ENCODE assay signal across 18 mouse cellular contexts in genomic region chr3:131017899-131018298, GRCm38 (mm10).
DNase-seq lines count a peak whose midpoint lies in the region; ATAC-seq lines count a peak whose summit lies in the region.
"Had no signal": no experiment of that assay in that cellular context is flagged by ENCODE, and none has a peak within 500 bp of the region (broad histone marks: within the 10 kb centered on the region; RNA-seq: fewer than 3 reads in every experiment).

No protein-coding gene starts in this region.

- no peak overlapping the region for H3K27ac ChIP-seq in liver, embryonic 15.5 days (replicated peaks)
- no peak overlapping the region for H3K27ac ChIP-seq in liver, embryonic 12.5 days
- no peak overlapping the region for H3K27ac ChIP-seq in liver, embryonic 16.5 days (ENCODE audit: low read length)
- H3K27ac ChIP-seq: forebrain, embryonic 13.5 days; limb, embryonic 13.5 days; neural tube, embryonic 15.5 days had no signal

- no peak overlapping the region for H3K4me2 ChIP-seq in liver, embryonic 15.5 days
- no peak overlapping the region for H3K4me2 ChIP-seq in liver, embryonic 12.5 days
- H3K4me2 ChIP-seq in liver, embryonic 16.5 days (ENCODE audit: low read depth, low read length) = no peak overlapping the region
- H3K4me2 ChIP-seq: forebrain, embryonic 13.5 days; neural tube, embryonic 15.5 days had no signal

- H3K27me3 ChIP-seq in liver, embryonic 15.5 days = no peaks in the 10 kb centered on the region
- H3K27me3 ChIP-seq in liver, embryonic 12.5 days (replicated peaks) = no peaks in the 10 kb centered on the region
- no peaks in the 10 kb centered on the region for H3K27me3 ChIP-seq in liver, embryonic 16.5 days (ENCODE audit: control insufficient read depth, insufficient read depth, low read depth, low read length)
- H3K27me3 ChIP-seq: forebrain, embryonic 13.5 days; limb, embryonic 13.5 days; neural tube, embryonic 15.5 days had no signal

- peak; percentile 54 for ATAC-seq in liver, embryonic 15.5 days (ENCODE audit: insufficient read depth)
- ATAC-seq in liver, embryonic 12.5 days = no peak
- peak; percentile 74 for ATAC-seq in liver, embryonic 16.5 days (ENCODE audit: low read depth)
- ATAC-seq: forebrain, embryonic 13.5 days had no signal

- H3K4me3 ChIP-seq in liver, embryonic 15.5 days (replicated peaks) = no peak overlapping the region
- no peak overlapping the region for H3K4me3 ChIP-seq in liver, embryonic 12.5 days
- no peak overlapping the region for H3K4me3 ChIP-seq in liver, embryonic 16.5 days (ENCODE audit: low read depth, low read length)
- H3K4me3 ChIP-seq: forebrain, embryonic 13.5 days; limb, embryonic 13.5 days; myocyte; neural tube, embryonic 15.5 days had no signal

- 64% methylated on average over 9 of the region's 9 CpGs for WGBS in liver, embryonic 15.5 days (ENCODE audit: insufficient replicate concordance)
- 77% methylated on average over 9 of the region's 9 CpGs for WGBS in liver, embryonic 12.5 days (ENCODE audit: insufficient replicate concordance)
- WGBS in liver, embryonic 16.5 days (ENCODE audit: insufficient replicate concordance) = 61% methylated on average over 9 of the region's 9 CpGs

- no peaks in the 10 kb centered on the region for H3K4me1 ChIP-seq in liver, embryonic 15.5 days (replicated peaks)
- no peaks in the 10 kb centered on the region for H3K4me1 ChIP-seq in liver, embryonic 12.5 days
- no peaks in the 10 kb centered on the region for H3K4me1 ChIP-seq in liver, embryonic 16.5 days (ENCODE audit: control insufficient read depth, low read depth, low read length)

- H3K9me3 ChIP-seq in liver, embryonic 15.5 days (replicated peaks) = no peaks in the 10 kb centered on the region
- no peaks in the 10 kb centered on the region for H3K9me3 ChIP-seq in liver, embryonic 12.5 days (replicated peaks)
- no peaks in the 10 kb centered on the region for H3K9me3 ChIP-seq in liver, embryonic 16.5 days (replicated peaks; ENCODE audit: control insufficient read depth, low read length)
- H3K9me3 ChIP-seq: forebrain, embryonic 13.5 days; limb, embryonic 13.5 days; neural tube, embryonic 15.5 days had no signal

- no peak overlapping the region for H3K9ac ChIP-seq in liver, embryonic 15.5 days
- no peak overlapping the region for H3K9ac ChIP-seq in liver, embryonic 12.5 days
- H3K9ac ChIP-seq in liver, embryonic 16.5 days (ENCODE audit: low read depth, low read length) = no peak overlapping the region
- H3K9ac ChIP-seq: forebrain, embryonic 13.5 days; limb, embryonic 13.5 days; neural tube, embryonic 15.5 days had no signal

- peak; percentile 22 for DNase-seq in adrenal gland, postnatal 25 days
- DNase-seq in skeletal muscle tissue, adult 2 months (ENCODE audit: low read depth, low spot score) = peak; percentile 10
- no peak for DNase-seq in embryo, embryonic 10.5 days (ENCODE audit: low spot score)
- DNase-seq in embryo, embryonic 11 days = no peak
- DNase-seq: cerebellum, adult 9-11 months; heart, adult 11 months; kidney, adult 8-10 months; kidney, postnatal 25 days; midbrain, embryonic 14.5 days; retina, postnatal 1 day; spleen, adult 18-20 months had no signal

- H3K36me3 ChIP-seq in liver, embryonic 15.5 days (replicated peaks) = no peaks in the 10 kb centered on the region
- H3K36me3 ChIP-seq in liver, embryonic 12.5 days = no peaks in the 10 kb centered on the region
- H3K36me3 ChIP-seq in liver, embryonic 16.5 days (ENCODE audit: control insufficient read depth, insufficient read depth) = no peaks in the 10 kb centered on the region
- H3K36me3 ChIP-seq: limb, embryonic 13.5 days; neural tube, embryonic 15.5 days had no signal

Comparison
In these comparisons a context has a peak if more than half of its experiments do, and no peak if none do; other contexts are left out.
1. DNase-seq: peak in adrenal gland, postnatal 25 days (single experiment) and skeletal muscle tissue, adult 2 months (single experiment); none in embryo, embryonic 10.5 days (single experiment) and embryo, embryonic 11 days (single experiment).